Mouse (Mus musculus) WW6 (cell line): Measurements from ENCODE around the gene Gps1.
"Not testable (repeated sequence)": the region's sequence is repeated elsewhere in the genome, so short reads cannot be mapped to it uniquely, and the experiment has no call there.

Experiments
- DNase-seq: peaks from one replicate; pipeline ENCODE4 v3.0.0-alpha.2; 2013; ENCODE audit warnings: low read depth, low spot score

Gps1 gene

DNA sequence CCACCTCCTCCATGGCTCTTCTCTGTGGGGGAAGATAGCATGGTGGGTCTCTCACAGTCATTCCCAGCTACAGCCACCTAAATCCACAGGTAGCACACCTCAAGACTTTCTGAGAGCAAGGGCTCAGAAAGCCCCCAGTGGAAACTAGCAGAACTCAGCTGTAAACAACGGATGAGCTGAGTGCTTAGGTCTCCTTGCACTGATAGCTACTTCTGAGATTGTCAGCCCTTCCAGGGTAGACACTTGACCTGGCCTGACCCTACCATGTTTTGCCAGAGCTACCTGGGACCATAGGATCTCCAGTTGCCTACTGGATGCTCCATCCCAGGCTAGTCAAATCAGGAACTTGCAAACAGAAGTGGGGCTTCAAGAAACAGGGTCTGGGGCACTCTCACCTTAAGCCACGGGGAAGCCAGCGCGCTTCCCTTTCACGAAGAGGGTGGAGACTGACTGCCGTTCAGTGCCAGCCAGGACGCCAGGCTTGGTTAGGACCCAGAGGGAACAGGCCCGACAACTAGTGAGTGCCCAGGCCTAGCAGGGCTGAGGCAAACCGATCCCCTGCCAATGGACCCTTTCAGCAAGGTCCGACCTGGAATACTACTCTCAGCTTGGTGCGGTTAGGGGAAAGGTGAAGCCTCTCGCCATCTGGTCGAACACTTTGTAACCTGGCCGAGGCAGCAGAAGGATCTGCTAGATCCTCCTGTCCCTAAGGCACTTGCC is 38.9 kb downstream of the Gps1 start:
- DNase-seq, result no peak

DNA sequence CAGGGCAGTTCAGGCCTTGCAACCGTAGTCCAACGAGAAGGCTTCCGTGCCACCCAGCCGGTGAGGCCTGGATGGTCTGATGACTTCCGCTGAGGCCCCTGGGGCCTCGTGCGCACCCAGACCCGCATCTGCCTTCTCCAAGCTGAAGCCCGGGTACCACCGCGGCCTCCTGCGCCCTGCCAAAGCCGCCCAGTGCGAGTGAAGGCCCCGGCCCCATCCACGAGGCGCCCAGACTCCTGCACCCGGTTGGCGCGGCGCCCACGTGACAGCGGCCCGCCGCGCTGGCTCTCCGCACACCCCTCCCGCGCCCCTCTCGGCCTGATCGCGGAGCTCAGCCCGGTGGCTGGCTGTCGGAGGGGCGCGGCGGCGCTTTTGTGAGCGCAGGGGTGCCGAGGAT is 39.5 kb downstream of the Gps1 start:
- no peak for DNase-seq

DNA sequence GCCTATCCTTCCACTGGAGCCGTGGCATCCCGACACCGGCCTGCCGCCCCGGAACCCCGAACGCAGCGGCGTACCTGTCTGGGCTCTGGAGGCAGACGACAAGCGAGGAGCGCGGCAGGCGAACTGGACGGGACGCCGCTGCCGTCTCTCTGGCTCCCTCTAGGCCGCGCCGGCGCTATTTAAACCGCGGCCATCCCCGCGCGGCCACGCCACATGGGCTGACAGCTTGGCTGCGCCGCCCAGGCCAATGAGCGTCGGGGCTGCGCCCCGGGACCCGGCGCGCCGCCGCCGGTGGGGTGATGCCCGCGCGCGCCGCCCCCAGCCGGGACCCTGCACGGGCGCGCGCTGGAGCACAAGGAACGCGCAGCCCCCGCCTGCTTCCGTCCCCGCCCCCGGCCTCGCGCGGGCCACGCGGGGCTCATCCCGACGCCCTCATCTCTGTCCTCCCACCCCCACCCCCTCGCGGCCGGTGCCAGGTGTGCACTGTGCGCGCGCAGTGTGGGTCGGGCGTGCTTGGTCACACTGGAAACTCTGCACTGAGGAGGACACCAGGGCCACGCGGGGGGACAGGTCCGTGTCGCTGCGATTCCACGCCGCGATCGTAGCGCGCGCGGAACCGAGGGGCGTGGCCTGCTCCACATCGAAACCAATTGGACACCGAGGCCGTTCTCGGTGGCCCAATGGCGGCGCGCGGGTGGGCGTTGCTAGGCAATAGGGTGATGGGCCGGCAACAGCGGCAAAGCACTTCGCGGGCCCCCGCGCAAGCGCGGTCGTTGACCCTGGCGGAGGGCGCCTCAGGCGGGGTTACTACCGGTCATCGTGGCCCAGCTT is 40.1 kb downstream of the Gps1 start, which contains the start of gene Fasn:
TSS of gene Fasn (minus strand) at position 592 of the 831 bp plus-strand sequence.
- DNase-seq, result peak; percentile 93

DNA sequence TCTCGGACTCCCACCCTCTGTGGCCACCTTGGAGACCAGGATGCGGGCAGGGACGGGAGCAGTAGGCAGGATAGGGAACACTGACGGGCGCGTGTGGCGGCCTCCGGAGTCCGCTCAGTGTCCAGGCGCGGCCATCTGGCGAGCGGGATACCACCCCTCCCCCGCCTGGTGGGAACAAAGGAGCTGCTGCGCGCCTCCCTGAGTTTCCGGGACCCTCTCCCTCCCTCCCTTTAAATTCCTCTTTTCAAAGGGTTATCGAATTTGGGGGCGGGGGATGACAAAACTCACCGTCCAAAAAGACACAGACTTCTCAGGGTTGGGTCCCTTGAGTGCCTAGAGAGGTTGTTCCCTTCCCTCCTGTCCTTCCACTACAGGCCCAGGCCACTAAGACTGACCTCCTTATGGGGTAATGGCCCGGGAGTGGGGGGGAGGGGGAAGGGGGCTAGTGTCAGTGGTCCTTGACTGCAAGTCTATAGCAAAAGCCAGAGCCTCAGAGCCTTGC is 40.8 kb downstream of the Gps1 start:
- DNase-seq, result no peak

DNA sequence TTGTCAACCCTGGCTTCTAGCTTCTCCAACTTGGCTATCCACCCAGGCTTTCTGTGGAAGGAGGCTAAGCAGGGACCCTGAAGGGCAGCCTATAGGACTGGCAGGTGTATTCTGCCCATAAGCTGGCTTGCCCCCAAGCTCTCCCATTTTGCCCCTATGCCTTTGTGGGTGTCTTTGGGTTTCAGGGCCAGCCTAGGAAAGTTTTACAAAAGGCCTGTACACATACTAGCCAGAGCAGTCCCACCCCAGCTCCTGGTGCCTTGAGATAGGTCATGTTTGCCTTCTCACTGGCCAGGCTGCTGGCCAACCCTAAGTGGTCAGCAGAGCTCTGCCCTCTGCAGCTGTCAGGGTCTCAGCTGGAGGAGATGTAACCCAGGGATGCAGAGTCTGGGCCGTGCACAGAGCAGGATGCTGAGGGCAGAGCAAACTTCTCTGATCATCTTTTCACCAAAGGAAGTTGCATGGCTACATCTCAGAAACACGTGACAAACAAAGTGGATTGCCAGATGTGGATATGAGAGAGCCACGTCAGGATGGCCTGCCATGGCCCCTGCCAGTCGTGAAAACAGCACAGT is 41.3 kb downstream of the Gps1 start:
- DNase-seq, result no peak

DNA sequence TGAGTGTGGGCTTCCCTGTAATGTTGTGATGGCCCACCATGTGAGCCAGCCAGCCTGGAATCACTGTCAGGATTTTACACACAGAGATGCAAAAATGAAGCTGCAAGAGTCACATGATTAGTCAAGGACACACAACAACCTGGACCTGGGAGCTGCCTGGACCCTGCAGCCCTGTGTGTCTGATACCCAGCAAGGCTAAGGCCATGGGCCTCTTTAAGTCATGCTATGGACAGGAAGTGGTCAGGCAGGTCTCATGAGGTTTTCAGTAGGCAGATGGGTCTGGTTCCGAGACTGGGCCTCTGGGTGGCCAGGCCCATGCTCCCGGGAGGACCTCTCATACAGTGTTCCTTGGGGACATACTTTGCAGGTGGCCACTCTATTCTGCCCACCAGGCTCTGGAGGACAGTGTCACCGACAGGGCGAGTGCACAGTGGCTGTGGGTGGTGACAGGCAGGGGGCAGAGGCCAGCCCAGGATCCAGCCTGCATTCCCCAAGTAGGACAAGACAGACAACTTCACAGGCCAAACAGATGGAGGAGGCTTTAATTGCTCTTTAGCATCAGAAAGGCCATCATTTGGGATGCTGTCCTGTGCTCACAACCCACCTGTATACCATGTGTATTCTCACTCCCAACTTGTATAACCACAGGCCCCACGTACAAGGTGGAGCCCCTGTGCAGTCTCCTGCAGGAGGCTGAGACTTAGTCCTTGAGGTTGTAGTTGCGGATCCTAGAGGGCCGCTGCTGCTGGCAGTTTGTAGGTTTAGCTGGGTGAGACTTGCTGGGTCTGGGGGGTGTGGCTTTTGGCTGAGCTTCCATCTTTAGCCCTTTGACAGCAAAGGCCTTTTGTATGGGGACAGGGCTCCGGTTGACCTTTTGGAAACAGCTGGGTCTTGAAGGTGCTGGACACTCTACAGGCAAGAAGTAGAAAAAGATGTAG is 42.2 kb downstream of the Gps1 start:
- no peak for DNase-seq

DNA sequence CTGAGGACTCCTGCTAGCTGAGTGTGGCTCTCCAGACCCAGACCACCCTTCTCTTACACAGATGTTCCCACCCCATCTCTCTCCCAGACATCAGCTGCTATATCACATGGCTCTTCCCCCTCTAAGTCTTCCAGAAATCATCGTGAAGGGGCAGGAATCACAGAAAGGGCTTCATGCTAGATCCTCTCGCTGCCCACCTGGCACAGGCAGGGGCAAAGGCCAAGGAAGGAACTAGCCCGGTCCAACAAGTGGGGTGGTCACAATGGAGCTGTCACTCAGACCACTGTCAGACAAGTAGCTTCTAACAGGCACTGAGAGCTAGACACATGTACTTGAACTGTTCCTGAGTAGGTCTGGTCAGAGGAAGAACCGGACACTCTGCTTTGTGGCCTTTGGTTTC is 44.3 kb downstream of the Gps1 start:
- DNase-seq, result no peak

DNA sequence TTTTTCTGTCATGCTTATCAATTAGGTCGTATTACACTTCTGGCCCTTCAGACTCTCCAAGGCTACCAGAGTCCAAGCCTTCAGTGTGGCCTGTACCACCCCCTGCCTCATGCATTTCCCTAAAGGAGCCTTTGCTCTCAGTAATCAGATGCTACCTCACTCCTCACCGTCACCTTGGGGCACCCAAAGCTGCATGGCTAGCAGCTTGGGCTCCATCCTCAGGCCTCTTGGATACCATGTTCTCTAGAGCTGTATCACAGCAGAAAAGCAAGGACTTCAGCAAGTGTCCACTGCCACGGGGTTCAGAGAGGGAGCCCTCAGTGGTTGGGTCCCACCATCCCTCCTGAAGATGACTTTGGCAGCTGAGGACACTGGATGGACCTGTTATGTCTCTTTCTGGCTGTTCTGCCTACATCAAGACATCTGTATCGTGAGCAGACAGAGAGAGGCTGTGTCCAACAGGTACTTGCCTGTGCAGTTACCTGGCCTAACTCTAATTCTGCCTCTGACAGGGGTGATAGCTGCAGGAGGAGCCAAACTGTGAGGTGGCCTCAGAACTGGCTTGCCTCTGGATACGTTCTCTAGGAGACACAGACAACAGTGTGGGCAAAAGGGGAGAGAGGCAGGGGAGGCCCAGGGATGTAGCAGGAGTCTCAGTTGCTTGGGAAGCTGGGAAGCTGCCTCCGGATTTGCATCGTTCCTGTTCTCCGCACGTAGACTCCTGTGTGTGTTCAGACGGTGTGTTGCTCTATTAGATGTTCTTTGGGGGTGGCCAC is 45.9 kb downstream of the Gps1 start:
- DNase-seq, result no peak

DNA sequence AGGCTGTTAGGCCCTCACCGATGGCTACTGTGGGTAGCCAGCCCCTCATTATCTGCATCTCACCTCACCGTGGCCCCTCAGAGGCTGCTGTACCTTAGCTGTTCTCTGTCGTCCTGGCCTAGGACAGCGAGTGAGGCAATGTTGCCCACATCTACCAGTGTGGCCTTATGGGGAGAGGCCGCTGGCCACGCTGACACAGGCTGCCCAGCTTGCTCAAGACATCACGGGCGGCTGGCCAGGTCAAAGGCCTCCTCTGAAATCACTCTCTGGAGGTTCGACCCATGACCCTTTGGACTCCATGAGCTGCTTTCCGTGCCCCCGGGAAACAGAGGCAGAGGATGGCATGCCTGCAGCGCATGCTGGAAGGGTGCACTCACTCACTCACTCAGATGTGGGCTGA is 46.6 kb downstream of the Gps1 start:
- no peak for DNase-seq

DNA sequence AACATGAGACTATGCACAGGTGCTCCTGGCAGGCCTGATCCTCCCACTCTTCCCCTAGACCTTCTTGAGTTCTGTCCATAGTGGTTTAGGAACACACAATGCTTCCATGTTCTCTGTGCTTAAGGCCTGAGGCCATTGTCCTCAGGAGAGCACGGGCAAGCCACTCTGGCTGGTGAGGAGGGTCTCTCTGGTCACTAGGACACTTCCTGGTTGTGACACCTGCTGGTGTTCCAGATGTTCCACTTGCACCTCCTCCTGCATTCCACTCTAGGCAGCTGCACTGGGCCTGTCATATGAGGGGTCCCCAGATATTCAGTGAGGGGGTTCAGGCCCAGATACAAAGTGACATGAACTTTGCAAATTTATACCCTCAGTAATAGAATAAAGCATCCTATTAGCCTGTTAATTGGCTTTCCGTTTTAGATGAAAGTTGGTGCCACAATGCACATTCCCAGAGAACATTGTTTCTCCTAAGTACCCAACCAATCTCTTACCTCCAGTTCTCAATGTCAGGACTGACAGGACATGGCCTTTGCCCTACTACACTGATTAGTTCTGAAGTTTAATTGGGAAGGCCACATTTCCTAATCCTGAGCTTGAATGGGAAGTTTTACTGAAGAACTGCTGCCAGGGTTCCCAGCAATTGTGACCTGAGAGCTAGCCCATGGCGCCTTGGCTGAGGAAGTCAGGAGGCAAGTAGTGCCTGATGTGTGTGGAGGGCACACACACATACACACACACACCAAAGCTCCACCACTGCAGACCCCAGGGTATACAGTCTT is 47.8 kb downstream of the Gps1 start:
- DNase-seq, result no peak

DNA sequence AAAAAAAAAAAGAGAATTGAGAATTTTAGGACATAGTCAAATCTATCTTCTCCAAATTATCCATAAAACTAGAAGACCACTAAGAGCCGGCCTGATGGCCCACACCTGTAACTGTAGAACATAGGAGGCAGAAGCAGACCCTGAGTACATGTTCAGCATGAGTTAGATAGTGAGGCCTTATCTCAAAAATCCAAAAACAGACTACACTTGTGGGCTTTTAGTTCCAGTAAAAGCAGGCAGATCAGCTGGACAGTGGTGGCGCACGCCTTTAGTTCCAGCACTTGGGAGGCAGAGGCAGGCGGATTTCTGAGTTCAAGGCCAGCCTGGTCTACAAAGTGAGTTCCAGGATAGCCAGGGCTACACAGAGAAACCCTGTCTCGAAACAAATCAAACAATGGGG is 48.9 kb downstream of the Gps1 start:
- DNase-seq, result not testable (repeated sequence)

DNA sequence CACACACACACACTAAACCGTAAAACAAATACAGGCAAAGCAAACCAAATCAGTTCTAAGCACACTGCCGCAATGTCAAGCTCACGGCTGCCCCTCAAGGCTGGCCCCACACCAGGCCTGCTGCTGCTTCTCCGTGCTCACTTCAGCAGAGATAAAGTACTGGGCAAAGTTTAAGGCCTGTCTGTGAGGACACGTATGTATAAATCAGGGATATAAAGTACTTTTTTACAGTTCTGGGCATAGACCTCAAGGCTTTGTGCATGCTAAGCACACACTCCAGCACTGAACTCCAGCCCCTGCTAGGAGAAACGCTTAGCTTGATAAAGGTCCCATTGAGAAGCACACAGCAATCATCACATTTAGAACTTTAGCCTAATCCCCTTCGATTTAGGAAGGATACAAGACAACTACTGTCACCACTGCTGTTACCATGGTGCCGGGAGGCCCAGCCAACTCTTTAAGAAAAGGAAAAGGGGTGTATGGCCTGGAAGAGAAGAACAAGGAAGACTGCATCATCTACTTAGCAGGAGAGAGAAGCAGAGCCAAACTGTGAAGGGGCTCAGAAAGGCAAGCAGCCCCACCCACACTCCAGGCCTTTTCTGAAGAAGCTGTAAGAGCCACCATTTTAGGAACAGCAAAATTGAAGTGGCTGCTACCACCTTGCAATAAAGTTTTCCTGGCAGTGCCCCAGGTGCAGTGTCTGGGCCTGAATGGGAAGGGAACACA is 49.6 kb downstream of the Gps1 start:
- DNase-seq, result no peak
